Mouse (Mus musculus) bone marrow, adult 2 months (tissue): ENCODE data around the gene Stat3. TPM values are rescaled to one million over a fixed set of nuclear protein-coding genes. Genes with fewer than 3 reads are reported as not detected.

Experiments
- H3K27ac ChIP-seq: fragments of 200-500 bp; 2 replicates; pipeline ENCODE4 v1.5.1; 2012; ENCODE audit warnings: low read depth, mild to moderate bottlenecking, control low read depth, inconsistent platforms, low read length; ENCODE audit not compliant: control insufficient read depth, poor library complexity, insufficient read depth
- H3K4me1 ChIP-seq: fragments of 200-500 bp; 2 replicates; pipeline ENCODE4 v1.6.1; 2011; ENCODE audit warnings: low read length; ENCODE audit not compliant: control insufficient read depth, insufficient read depth
- H3K4me3 ChIP-seq: fragments of 200-500 bp; replicated peaks from 2 replicates; pipeline ENCODE3; 2011; ENCODE audit warnings: mild to moderate bottlenecking, low read depth, low read length, control low read depth; ENCODE audit not compliant: control insufficient read depth
- CTCF ChIP-seq: fragments of 200-500 bp; IDR thresholded peaks from 2 replicates; pipeline ENCODE4 v1.5.1; 2011; ENCODE audit warnings: low read length, control low read depth; ENCODE audit not compliant: control insufficient read depth, insufficient read depth
- POLR2A ChIP-seq: fragments of 200-500 bp; IDR thresholded peaks from 2 replicates; pipeline ENCODE4 v1.6.1; 2011; ENCODE audit warnings: low read depth, mild to moderate bottlenecking, control low read depth, low read length, borderline replicate concordance; ENCODE audit not compliant: control insufficient read depth
- WGBS: fragments of 180-500 bp; shearing (Covaris S2); methylation state at CpG from one replicate; pipeline ENCODE4 v1.1.7; 2018; 5-methylcytosine and 5-hydroxymethylcytosine counted together
- polyA plus RNA-seq: library from polyadenylated mRNA; stranded (reverse); fragments of >200 nt; gene quantifications from 2 replicates; pipeline ENCODE4 v1.2.4, GENCODE M21; 2011; ENCODE audit warnings: low replicate concordance; ENCODE audit not compliant: missing spikeins, insufficient read depth, insufficient read length

Stat3 gene
- polyA plus RNA-seq, 1 experiment, result 60.0 TPM

DNA sequence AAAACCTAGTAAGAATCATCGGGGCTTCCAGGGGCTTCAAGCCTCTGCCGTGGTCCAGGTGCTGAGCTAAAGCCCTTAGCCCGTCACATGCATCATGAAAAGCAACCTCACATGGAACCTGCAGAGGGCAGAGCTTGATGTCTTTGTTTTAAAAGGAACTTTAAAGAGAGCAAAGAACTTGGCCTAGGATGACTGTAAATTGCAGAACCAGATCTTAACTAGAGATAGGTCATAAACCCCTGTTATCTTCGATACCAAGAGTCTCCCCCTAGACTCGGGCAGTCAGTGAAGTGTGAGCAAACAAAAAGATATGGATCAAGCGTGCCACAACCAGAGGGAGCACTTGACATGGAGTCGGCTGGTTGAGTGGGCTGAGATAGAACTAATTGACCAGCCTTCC, 73.7 kb downstream of the Stat3 start:
- WGBS, result 46% methylated on average over 7 of the region's 7 CpGs
- no peak overlapping the region for H3K27ac ChIP-seq
- peaks cover 3% of the 10 kb centered on the region; the same call in 1 of the 2 replicates for H3K4me1 ChIP-seq
- H3K4me3 ChIP-seq, result no peak overlapping the region
- TF ChIP-seq CTCF, result no peak

DNA sequence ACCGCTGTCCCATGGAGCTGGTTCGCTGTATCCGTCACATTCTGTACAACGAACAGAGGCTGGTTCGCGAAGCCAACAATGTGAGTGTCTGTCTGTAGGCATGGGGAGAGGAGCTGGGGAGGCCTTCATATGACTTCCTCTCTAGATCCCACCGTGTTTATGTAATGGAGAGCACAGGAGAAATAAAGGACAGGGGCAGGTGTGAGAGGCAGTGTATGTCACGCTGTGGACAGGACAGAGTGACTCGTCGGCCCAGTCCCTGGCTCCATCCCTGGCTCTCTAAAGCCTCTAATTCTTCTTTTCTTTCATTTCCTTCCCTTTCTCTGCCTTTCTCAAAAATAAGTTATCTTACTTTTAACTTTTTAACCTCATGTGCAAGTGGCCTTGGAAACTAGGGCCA, 76.2 kb downstream of the Stat3 start:
- Histone ChIP-seq H3K4me3 (no peak overlapping the region), H3K4me1 (peaks cover 8% of the 10 kb centered on the region), H3K27ac (no peak overlapping the region)
- 85% methylated on average over 10 of the region's 10 CpGs for WGBS
- TF ChIP-seq CTCF, result no peak

DNA sequence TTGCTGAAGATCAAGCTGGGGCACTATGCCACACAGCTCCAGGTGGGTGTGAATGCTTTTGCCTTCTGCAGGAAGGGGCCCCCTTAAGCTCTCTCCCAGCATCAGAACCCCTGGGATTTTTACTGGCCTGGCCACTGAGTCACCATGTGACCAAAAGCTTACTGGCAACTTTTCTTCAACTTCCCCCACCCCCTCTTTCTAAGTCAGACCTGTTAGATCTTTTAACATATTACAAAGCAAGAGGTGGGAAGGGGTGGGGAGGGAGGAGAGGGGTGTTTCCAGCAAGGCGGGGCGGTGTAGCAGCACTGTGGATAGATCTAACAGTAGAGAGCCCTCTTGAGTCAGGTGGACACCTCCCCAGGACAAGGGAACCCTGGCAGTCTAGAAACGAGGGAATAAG, 77.5 kb downstream of the Stat3 start:
- H3K4me3 ChIP-seq, result no peak overlapping the region
- peaks cover 8% of the 10 kb centered on the region for H3K4me1 ChIP-seq
- H3K27ac ChIP-seq, result no peak overlapping the region
- 52% methylated on average over 3 of the region's 3 CpGs for WGBS
- TF ChIP-seq POLR2A (no peak), CTCF (no peak)

DNA sequence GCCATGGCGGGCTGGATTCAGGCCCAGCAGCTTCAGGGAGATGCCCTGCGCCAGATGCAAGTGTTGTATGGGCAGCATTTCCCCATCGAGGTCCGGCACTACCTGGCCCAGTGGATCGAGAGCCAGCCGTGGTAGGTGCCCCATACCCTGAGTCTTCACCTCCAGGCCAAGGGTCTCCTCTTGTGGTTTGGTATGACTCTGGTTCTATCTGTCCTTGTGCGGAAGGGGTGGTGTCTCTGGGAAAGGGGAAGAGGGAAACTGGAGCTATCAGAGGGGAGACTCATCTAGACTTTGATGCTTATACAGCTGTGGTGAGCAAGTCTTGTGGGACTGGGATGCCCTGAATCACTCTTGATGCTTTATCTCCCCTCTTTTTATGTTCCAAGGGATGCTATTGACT, 78.0 kb downstream of the Stat3 start:
- H3K27ac ChIP-seq, result peak overlapping the region; percentile 9; the same call in 1 of the 2 replicates
- peaks cover 8% of the 10 kb centered on the region for H3K4me1 ChIP-seq
- H3K4me3 ChIP-seq, result peak overlapping the region; percentile 51
- 0 out of 2 replicates have a peak, but pooled peaks have one; percentile 4 for TF ChIP-seq CTCF
- no peak; the same call in 1 of the 2 replicates for TF ChIP-seq POLR2A
- 10% methylated on average over 7 of the region's 7 CpGs for WGBS

DNA sequence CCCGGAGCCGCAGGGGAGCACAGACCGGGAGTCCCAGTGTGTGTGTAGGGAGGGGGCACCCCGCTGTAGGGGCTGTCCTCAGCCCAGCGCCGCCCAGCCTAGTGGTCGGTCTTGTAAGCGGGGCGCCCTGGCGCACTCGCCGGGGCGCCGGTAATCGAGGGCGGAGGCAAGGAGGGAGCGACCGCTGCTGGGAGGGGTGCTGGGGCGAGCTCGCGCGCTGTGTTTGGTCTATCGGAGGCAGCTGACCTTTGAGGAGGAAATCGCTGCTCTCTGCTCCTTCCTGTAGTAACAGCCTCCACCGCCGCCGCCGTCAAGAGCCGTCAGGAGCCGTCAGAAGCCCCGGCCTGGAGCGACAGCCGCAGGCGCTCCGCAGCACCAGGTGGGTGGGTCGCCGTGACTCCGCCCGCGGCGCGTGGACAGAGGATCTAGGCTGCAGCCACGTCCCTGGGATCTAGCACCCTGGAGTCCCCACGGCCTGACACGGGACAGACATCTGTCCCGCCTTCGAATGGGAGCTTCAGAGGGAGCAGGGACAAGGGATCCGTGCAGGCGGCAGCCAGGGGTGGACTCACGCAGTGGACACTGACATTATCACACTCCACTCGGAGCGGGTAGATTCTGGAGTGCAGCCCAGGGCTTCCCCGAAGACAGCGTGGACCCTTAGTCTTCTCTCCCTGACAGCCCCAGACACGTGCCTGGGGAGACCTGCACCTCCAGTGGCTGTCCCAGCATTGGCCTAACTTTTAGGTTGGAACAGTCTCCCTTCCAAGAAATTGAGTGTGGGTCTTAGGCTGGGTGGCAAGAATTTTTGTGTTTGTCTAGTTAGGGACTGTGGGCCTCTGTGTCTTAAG, 78.9 kb downstream of the Stat3 start:
- 1% methylated on average over 55 of the region's 55 CpGs for WGBS
- Histone ChIP-seq H3K4me3 (peak overlapping the region; percentile 77), H3K4me1 (peaks cover 8% of the 10 kb centered on the region), H3K27ac (peak overlapping the region; percentile 86)
- TF ChIP-seq CTCF (no peak), POLR2A (peak; percentile 75; the same call in 1 of the 2 replicates)

DNA sequence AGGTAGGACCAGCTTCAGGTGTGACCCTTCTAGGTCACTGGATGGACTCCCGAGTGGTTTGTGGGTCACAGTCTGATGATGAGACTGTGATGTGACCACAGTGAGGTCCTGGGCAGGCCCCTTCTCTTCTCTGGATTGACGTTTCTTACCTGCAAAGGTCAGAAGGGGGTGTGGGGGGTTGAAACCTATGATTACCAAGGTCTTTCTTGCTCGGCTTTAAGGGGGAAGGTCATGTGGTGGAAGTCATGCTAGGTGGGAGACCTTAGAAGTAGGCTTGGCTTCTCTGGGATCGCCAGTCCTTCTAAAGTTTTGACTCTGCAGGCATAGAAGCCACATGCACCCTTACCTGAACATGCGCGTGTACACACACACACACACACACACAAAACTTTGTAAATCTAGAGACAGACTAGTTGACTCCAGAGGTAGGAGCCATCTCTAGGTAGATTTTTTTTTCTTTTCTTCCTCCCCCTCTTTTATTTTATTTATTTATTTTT, 79.7 kb downstream of the Stat3 start:
- H3K4me3 ChIP-seq, result peak overlapping the region; percentile 38
- H3K27ac ChIP-seq, result peak overlapping the region; percentile 40; the same call in 1 of the 2 replicates
- WGBS, result 33% methylated on average over 6 of the region's 6 CpGs
- TF ChIP-seq POLR2A (no peak), CTCF (no peak)
- H3K4me1 ChIP-seq, result peaks cover 8% of the 10 kb centered on the region

DNA sequence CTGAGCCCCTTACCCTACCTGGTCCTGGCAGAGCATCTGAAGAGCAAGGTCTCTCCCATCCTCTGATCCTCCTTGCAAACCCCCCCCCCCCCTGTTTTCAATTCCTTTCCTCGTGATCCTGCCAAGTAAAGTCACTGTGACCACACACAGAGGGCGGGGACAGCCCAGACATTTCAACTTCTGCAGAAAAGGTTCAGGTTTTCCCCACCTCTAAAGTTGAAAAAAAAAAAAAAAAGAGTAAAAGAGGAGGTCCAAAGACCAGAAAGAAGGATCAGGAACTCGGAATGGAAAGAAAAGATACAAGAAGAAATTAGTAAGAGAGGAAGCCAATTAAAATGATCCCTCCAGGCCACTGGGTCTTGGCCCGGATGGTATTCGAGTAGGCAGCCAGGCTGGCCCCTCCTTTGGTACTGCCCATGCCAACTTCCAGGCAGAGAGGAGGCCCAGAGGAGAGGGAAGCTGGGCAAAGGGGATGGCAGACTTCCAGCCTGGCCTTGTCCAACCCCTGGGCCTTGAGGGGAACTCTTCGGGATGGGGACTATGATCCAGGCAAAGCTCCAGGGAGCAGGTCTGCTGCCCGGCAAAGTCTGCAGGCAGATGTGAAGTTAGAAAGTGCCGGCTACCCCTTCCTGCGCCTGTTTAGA, 80.3 kb downstream of the Stat3 start, which contains the start of gene Stat5a:
Gene Stat5a (plus strand): TSS at position 417 of the 644 bp plus-strand sequence.
- TF ChIP-seq CTCF (no peak), POLR2A (no peak)
- 30% methylated on average over 9 of the region's 9 CpGs for WGBS
- H3K4me1 ChIP-seq, result peaks cover 8% of the 10 kb centered on the region

DNA sequence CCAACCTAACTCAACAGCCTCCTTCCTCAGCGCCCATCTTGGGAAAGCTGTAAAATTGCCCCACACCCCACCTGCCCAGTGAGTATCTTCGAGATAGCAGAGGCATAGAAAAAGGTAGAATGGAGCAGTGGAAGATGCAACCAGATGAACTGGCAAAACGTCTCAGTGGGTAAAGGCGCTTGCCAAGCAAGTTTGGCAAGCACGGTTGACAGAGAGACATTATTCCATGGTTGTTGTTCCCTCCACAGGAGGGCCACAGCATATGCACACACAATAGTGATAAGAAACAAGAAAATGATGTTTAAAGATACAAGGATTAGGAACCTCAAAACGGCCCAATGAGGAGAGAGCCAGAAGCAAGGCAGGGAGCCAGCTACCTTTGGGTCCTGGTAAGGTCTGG, 81.4 kb downstream of the Stat3 start:
- no peak overlapping the region for H3K4me3 ChIP-seq
- H3K4me1 ChIP-seq, result peaks cover 8% of the 10 kb centered on the region
- WGBS, result 56% methylated on average over 6 of the region's 6 CpGs

More for the DNA sequence above, 80.3 kb downstream of the Stat3 start, which contains the start of gene Stat5a:
- peak within 1 kb of the TSS; percentile 77 for H3K4me3 ChIP-seq
- peak within 1 kb of the TSS; percentile 86 for H3K27ac ChIP-seq

More for the DNA sequence above, 81.4 kb downstream of the Stat3 start:
- no peak overlapping the region for H3K27ac ChIP-seq
- TF ChIP-seq CTCF (no peak), POLR2A (no peak)
